Mouse (Mus musculus) Muller cell, postnatal 12 days (primary cell): ENCODE data around the gene Nme9.

Source experiments
- DNase-seq: peaks from one replicate; pipeline ENCODE4 v3.0.0-alpha.2; 2015; ENCODE audit errors: inconsistent ontology term

The Nme9 gene

DNA sequence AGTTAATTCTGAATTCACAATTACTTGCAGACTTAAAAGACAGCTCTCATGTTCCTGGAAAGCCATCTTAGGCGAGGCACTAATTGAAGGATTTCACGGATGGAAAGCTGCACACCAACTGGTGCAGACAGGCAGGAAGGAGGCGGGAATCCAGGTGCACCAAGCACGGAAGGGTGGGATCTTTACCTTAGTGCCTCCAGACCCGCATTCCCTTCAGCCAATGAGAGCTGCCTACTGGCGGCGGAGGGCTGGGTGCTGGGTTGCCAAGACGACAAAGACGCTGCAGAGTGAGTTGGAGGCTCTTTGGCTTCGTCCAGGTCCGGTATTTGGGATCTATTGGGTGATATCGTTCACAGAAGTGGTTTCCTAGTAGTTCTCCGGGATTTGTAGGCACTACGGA lies at the start of gene Nme9:
Nme9 (plus strand) TSS at position 315 of the 400 bp plus-strand sequence.
- no peak for DNase-seq

DNA sequence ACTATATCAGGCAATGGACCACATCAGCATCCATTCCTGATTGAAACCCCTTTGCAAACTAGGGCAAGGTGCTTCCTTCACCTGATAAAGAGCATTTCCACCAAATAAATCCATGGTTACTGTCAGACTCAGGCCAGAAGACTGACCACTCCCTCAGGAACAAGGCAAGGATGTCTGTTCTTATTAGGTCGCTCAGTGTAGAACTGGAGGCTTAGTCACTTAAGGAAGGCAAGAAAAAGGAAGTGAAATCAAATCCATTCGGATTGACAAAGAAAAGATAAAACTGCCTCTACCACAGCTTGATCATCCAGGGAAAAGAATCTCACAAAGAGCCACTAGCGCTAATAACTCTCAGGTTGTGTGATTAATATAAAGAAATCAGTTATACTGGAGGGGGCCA lies 42.0 kb upstream of the Nme9 start:
- no peak for DNase-seq

DNA sequence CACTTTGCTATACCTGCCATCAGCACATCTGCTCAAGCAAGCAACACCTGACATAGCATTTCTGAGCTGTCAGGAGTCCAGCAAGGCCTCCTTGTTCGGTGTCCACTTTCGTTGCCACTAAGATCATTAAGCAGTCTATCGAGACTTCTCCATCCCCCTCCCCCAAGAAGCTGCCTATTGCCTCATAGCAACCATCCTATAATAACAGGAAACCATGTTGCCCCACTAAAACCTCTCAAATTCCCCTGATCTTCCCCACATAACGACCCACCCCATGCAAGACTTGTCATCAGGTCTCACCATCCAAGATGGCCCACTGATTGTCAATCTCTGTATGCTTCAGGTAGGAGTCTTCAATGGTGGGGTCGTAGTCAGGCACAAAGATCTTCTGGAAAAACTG lies 40.2 kb upstream of the Nme9 start:
- DNase-seq = no peak

DNA sequence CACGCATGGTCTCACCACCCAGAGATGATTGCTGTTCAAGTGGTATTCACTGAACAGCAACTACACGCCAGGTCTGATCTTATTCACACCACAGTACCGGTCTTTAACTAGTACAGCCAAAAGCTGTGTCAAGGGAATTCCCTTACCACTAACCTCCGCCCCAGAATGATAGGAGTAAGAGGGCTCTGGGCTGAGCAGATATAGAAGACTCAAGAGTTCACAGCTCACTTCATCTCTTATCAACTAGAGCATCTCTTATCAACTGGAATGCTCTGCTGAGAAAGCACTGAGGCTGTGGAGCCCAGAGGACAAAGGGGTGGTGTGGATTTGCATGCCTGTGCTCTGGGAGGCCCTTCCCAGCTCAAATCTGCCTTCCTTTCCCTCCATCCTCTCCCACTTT lies 39.5 kb upstream of the Nme9 start:
- DNase-seq = no peak

DNA sequence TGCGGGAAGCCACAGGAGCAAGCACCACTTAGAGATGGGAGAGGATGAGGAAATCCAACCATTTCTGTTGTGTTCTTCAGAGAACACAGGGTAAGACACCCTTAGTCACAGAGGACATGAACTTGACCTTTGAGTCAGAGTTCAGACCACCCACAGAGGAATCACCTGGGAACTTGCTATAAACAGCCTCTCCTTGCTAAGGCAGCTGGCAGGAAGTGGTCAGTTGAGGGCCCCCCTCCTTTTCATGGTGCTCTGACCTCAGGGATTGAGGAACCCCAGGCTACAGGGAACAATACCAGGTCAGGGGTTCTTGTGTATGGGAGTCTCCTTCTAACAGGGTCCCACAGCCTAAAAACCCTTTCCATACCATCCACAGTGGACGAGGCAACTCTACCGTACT lies 34.5 kb upstream of the Nme9 start:
- DNase-seq = no peak

DNA sequence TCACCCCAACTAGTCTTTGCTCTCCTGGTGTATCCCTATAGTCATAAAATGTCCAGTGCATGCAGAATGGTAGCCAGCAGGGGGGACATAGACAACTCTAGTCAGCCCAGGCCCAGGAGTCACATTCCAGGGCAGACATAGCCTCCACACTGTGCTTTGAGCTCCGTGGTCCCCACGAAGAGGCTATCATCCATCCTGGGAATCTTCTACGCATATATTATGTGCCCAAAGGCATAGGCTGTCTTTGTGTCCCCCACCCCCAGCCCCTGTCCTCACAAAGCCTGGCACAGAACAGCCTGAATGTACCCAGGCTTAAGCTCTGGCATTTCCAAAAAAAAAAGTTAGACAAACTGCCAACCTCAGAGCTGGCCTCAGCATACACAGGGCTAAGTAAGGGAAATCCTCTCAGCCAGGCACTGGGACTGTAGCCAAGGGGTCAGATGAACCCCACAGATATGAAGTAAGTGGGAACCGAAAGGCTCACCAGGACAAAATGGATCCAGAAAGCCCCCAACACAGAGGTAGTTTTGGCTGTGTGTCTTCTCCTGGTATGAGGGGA lies 33.9 kb upstream of the Nme9 start:
- DNase-seq = peak; percentile 55

DNA sequence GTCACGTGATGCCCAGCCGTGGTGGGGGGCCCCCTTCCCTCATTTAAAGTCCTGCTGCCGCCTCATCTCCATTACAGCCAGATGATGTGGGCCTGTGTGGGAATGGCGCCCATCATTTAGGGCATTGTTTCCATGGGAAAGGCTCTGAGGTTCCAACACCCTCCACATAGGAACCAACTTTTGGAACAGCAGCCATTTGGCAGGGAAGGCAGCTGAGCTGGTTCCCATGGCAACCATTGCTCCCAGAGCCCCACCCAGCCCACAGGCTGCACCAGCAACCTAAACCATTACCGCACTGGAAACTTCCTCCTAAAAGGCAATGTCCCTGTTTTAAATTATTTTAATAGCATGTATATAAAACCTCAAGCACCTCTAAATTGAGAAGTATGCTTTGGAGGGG lies 32.9 kb upstream of the Nme9 start:
- DNase-seq = peak; percentile 58

DNA sequence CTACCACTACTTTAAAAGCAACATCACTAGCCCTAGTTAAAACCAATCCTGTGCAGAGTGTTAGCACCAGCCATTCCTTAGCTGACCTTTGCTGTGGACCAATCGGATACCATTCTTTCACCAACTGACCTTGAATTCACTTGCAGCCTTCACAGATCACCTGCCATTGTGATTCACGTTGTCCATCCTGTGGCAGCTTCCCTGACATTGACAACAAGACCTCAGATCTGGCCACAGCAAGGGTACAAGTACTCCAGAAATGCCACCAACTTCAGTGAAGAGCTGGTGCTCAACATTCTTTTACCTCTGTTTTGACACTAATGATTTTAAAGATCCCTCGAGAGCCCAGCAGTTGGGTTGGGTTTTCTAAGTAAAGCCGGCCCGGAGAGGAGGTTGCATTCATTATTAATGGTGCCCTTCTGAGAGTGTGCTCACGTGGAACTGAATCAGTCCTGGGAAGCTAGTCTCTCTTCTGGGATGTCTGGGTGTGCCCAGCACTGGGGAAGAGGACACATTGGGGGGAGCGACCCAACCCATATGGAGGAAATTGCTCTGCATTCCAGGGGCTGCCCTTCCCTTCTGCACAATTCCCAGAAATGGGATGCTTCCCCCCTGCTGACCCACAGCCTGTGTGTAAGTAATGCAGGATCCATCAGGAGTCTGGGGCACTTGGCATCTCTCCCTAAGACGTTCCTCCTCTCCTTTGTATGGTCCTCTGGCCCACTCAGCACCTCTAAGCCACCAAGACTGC lies 31.1 kb upstream of the Nme9 start:
- DNase-seq = no peak

DNA sequence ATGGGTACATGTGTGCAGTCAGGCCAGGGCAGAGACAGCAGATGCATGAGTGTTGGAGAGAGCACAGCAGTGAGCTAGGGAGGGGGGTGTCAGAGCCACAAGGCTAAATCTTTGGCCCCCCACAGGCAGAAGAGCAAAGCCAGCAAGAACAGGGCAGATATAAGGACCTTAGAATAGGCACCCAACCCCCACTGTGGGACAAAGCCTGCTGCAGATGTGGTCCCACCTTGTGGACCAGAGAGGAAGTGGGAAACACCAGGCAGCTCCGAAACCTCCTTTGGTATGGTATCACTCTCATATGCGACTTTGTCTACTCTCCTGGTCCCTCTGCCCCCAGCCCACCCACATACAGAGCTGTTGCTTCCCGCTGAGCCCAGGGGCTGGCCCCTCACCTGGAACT lies 29.4 kb upstream of the Nme9 start:
- no peak for DNase-seq

DNA sequence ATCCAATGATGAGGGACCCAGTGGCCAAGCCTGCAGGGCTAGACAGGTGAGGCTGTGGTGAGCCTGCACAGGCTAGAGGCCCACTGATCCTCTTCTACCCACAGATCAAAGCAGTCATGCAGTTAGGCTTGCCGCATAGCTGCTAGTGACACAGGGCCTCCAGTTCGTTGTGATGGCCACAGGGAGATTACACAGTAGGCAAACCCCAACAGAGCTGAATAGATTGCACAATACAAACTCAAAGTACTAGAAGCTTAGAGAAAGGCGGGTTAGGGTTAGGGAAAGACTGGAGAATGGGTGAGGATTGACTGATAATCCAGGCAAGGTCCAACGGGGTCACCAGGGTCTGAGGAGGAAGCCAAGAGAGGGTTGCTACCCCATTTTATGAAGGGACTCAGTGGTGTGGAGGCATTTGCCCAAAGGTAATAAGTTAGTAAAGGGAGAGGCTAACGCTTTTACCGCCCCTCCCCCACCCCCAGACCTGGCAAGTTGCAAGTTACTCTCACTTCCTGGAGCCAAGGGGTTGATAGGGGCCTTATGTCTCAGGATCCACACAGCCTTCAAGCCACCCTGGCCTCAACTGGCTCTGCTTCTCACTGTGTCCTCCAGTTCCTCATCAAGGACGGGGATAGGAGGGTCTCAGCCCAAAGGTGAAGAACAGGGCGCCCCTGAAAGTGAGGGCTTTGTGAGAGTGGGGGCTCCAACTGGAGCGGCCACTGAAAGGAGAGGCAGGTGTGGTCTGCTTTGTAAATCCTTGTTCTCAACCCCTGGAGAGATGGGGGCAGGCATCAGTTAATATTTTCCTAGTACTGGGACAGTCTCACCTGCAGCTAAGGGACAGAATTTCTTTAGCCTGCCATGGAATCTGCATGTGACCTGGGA lies 27.3 kb upstream of the Nme9 start:
- DNase-seq = no peak

DNA sequence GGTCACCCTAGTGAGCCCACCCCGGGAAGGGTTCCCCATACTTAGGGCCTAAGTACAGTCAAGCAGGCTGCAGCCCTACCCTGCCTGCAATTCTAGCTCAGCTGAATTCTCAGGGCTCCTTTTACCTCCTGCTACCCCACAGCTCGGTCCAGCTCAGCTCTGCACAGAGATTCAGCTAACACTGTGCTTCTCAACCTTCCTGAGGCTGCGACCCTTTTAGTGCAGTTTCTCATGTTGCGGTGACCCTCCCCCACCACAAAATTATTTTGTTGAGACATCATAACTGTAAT lies 26.8 kb upstream of the Nme9 start:
- no peak for DNase-seq

DNA sequence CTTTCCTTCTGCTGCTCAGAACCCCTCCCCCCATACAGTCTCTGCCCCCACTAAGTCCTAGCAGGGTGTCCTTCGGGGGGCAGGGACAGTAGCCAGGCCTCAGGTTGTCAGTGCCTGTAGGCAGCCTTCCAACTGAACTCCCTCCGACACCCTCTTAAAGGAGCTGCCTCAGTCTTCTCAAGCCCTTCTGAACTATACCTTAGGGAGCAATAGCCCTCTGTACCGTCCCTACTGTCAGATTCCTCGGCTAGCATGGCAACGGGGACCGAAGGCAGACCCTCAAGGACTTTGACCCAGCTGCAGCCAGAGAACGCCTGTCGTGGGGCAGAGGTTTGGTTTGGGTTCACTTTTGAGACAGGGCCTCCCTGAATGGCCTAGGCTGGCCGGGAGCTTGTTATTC lies 26.0 kb upstream of the Nme9 start:
- DNase-seq = no peak

DNA sequence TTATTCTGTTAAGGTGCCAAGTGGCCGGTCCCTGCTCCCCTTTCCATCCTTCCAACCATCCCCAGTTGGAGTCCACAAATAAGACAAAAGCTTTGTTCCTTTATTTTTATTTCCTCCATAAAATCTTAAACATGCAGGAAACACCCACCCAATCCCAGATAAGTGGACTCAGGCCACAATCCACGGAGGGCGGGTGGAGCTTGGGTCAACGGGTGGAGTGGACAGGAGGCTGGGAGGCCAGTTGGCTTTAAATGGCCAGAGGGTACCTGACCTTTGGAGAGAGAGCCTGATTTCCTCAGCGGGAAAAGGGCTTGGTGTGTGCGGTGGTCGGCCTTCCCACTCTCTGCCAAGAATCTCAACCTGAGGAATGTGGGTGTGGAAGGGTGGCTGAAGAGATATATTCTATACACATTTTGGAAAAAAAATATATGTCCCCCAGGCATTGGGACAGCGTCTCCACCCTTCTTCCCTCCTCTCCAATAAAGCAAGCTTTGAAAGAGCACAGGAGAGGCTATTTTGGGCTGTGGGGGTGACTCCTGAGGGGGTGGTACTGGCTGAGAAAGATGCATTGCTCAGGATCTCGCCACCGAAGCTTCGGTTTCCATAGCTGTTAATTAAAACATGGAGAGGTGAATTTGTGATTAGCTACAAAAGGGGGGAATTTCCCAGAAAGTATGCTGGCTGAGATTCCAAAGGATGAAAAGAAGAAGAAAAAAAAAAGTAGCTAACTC lies 22.5 kb upstream of the Nme9 start:
- DNase-seq = peak; percentile 57

DNA sequence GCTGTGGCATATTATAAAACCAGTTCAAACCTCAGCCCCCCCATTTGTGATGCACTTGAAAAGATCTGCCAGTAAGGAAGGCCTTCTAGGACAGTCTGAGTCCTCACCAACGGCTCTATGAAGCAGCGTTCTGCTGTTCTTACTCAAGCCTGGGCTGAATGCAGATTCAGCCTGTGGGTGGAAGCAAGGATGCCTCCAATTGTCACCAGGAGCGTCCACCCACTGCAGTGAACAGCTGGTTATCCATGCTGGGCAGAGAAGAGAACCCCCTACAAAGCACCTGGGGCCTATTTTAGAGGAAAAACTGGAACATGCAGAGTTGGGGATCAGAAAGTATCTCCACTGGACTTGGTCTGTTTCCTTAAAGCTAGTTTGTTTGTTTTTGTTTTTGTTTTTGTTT lies 21.4 kb upstream of the Nme9 start:
- DNase-seq = no peak

DNA sequence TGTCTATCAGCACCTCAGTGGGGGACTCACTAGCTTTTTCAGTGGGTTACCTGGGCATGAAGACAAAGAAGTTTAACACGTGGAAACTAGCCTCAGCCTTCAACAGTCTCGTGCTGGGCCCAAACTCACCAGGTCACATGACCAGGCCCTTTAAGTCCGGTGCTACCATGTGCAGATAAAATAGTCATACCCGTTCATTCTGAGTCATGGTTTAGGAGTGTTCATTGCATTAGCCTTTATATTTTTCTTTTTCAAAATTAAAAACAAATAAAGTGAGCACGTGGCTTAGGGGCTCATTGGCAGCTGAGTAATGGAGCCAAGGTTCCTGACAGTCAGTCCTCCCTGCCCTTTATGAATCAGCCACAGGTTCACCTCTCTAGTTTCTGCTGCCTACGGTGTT lies 20.5 kb upstream of the Nme9 start:
- no peak for DNase-seq

DNA sequence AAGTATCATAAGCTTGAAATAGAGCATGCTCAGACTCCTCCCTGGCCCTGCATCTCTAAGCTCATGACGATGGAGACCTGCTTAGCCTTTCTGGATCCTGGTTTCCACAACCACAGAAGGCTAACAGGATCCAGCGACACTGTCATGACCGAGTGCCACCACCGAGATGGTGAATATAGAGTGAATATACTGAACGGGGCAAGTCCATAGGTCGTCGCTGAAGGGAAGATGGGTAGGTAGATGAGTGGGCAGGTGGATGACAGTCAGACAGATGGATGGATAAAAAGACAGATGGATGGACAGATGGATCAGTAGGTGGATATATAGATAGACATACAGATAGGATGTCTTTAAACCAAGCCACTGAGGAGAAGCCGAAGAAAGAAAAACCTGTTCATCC lies 19.9 kb upstream of the Nme9 start:
- no peak for DNase-seq

DNA sequence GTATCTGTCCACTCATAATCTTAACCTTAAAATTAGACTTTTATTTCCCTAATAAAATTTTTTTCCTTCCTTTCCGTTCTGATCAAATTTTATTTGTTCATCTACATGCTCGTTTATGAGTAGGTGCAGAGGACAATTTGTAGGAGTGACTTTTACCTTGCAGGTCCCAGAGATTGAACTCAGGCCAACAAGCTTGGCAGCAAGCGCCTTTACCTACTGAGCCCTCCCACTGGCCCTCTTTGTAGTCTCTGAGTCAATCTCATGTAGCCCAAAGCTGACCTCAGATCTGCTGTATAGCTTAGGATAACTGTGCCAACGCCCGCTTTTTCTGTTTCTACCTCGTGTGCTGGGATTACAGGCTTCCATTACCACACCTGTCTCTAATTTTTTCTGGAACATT lies 19.3 kb upstream of the Nme9 start:
- no peak for DNase-seq

DNA sequence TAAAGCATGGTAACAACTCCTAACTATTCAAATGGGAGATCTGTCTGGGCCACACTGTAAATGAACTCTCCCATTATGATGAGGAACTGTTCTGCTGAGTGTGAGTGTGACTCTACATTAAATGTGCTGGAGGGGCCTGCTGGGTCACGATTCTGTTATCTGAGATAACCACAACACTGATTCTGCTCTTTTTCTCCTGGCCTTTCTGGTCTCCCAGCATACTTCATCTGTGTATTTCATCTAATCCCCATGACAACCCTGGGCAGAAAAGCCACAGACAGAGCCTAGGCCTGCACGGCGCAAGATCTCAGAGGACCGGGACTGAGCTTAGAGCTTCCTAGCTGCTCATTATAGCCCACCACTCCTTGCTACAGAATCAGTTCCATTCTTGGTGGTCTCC lies 18.8 kb upstream of the Nme9 start:
- DNase-seq = no peak

DNA sequence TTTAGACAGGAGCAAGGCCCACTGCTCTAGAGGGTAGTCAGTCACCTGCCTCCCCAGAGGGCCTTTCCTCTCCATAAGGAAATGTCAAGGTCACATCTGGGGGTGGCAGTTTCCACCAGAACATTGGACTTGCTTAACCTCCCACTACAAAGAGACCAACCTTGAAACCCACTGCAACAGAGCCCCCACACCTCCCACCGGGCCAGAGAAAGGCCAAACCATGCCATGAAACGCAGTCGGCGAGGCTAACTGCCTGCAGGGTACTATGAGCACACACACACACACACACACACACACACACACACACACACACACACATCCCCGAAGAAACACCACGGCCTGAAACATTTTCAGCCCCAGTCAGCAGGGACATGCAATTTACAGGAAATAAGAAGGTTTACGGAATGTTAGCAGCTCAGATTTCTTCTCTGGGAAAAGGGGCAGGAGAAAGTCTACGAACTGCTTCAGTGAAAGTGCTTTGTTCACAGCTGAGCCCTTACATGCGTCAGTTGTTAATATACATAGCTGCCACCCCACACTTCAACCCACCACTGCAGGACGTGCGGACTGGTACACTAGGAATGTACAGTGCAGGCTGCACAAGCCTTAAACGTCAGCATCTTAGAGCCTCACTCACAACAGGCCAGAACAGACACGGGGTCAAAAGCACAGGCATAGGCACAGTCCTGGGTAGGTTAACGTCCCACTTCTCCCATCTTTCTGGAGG lies 16.2 kb upstream of the Nme9 start:
- peak; percentile 55 for DNase-seq

DNA sequence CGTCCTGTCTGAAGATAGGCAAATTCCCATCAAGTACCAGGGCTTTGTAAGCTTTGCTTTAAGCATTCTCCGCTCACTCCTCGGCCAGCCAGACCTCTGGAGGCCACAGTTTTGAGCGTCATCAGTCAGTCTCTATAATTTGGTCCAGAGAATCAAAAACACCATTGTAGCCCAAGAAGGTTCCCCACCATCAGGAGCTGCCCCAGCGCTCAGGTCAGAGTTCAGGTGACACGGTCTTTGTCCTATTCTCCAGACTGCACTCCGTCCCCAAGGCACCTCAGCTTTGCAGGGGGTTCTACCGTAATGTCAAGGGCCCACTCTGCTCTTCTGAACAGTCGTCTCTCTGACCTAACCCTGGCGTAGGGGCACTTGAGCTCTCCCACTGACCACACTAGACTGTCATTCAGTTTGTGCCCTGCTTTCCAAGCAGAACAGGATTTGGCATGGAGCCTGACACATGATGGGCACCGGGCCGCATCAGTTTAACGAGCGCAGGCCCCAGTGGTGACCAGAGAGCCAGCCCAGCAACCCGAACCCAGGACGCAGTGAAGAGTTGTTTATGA lies 15.6 kb upstream of the Nme9 start:
- peak; percentile 75 for DNase-seq
